Mouse (Mus musculus): ENCODE results near the gene Ncl.

Ncl gene

GRCm38 (mm10) chr1:86313096-86313771 lies 46.0 kb downstream of the Ncl start:
- DNase-seq (ENCODE audit: low read depth, low spot score) = no peak

GRCm38 (mm10) chr1:86312269-86312668 lies 46.9 kb downstream of the Ncl start:
- DNase-seq (ENCODE audit: low read depth, low spot score) = no peak

GRCm38 (mm10) chr1:86311467-86312005 lies 47.7 kb downstream of the Ncl start:
- no peak for DNase-seq (ENCODE audit: low read depth, low spot score)

GRCm38 (mm10) chr1:86310536-86311310 lies 48.5 kb downstream of the Ncl start:
- DNase-seq (ENCODE audit: low read depth, low spot score) = no peak

- DNase-seq (ENCODE audit: low read depth, low spot score) = no peak
Observed at GRCm38 (mm10) chr1:86309270-86309833, 49.8 kb downstream of the Ncl start.

- no peak for DNase-seq (ENCODE audit: low read depth, low spot score)
Observed at GRCm38 (mm10) chr1:86307871-86308641, 51.1 kb downstream of the Ncl start.

- no peak for DNase-seq (ENCODE audit: low read depth, low spot score)
Observed at GRCm38 (mm10) chr1:86307177-86307762, 51.9 kb downstream of the Ncl start.

- DNase-seq (ENCODE audit: low read depth, low spot score) = no peak
Observed at GRCm38 (mm10) chr1:86306686-86307085, 52.5 kb downstream of the Ncl start.

- DNase-seq (ENCODE audit: low read depth, low spot score) = no peak
Observed at GRCm38 (mm10) chr1:86303873-86304250, 55.3 kb downstream of the Ncl start.

- DNase-seq (ENCODE audit: low read depth, low spot score) = no peak
Observed at GRCm38 (mm10) chr1:86303063-86303872, 55.9 kb downstream of the Ncl start.

- no peak for DNase-seq (ENCODE audit: low read depth, low spot score)
Observed at GRCm38 (mm10) chr1:86302532-86302931, 56.7 kb downstream of the Ncl start, which contains the start of gene B3gnt7. Gene B3gnt7, plus strand, starts transcription at chr1:86302832.

GRCm38 (mm10) chr1:86301221-86302091 lies 57.7 kb downstream of the Ncl start:
- DNase-seq (ENCODE audit: low read depth, low spot score) = peak; percentile 51

- peak; percentile 8 for DNase-seq (ENCODE audit: low read depth, low spot score)
Observed at GRCm38 (mm10) chr1:86300731-86301130, 58.5 kb downstream of the Ncl start.

GRCm38 (mm10) chr1:86300093-86300492 lies 59.1 kb downstream of the Ncl start:
- no peak for DNase-seq (ENCODE audit: low read depth, low spot score)
